Comparison of ENCODE assay signal across 8 mouse cellular contexts in genomic region chr17:64600372-64601090, GRCm38 (mm10). TPM values are rescaled to one million over a fixed set of nuclear protein-coding genes. Genes with fewer than 3 reads are reported as not detected.
DNase-seq lines count a peak whose midpoint lies in the region; ATAC-seq lines count a peak whose summit lies in the region.

Man2a1 (plus strand) TSS chr17:64600736.

- H3K4me1 ChIP-seq in forebrain, embryonic 10.5 days = peaks cover 51% of the 10 kb centered on the region
- peaks cover 6 to 19% of the 10 kb centered on the region in 2 experiments; a peak in 2 of 4 replicates for H3K4me1 ChIP-seq in heart, embryonic 14.5 days (ENCODE audit: control insufficient read depth in 2 of 2, insufficient read depth in 2 of 2, low read length in 2 of 2)
- peaks cover 51% of the 10 kb centered on the region for H3K4me1 ChIP-seq in liver, embryonic 12.5 days
- H3K4me1 ChIP-seq in stomach, embryonic 14.5 days (ENCODE audit: control insufficient read depth, insufficient read depth, low read length) = peaks cover 25% of the 10 kb centered on the region; the same call in 1 of the 2 replicates

- peak; percentile 96 for ATAC-seq in heart, embryonic 14.5 days (ENCODE audit: insufficient number of reproducible peaks, insufficient read depth, low FRiP score, low read depth)
- ATAC-seq in liver, embryonic 12.5 days = peak; percentile 91
- ATAC-seq in stomach, embryonic 14.5 days (ENCODE audit: insufficient number of reproducible peaks, insufficient read depth, low FRiP score, low read depth) = peak; percentile 92

- peak within 1 kb of the TSS; percentile 95 for H3K27ac ChIP-seq in forebrain, embryonic 10.5 days
- peak within 1 kb of the TSS; percentile 76 to 91 for H3K27ac ChIP-seq in heart, embryonic 14.5 days (replicated peaks in 1 of 2; ENCODE audit: control insufficient read depth in 1 of 2, insufficient read depth in 1 of 2, low read depth in 2 of 2, low read length in 2 of 2)
- H3K27ac ChIP-seq in liver, embryonic 12.5 days = peak within 1 kb of the TSS; percentile 73
- H3K27ac ChIP-seq in stomach, embryonic 14.5 days (ENCODE audit: low read length) = peak within 1 kb of the TSS; percentile 96

- peak within 1 kb of the TSS; percentile 71 for H3K4me3 ChIP-seq in forebrain, embryonic 10.5 days
- H3K4me3 ChIP-seq in heart, embryonic 14.5 days (ENCODE audit: control insufficient read depth in 1 of 2, insufficient read depth in 1 of 2, low read depth in 1 of 2, low read length in 2 of 2) = peak within 1 kb of the TSS; percentile 65 to 88
- peak within 1 kb of the TSS; percentile 81 for H3K4me3 ChIP-seq in liver, embryonic 12.5 days
- H3K4me3 ChIP-seq in stomach, embryonic 14.5 days (ENCODE audit: low read depth, low read length) = peak within 1 kb of the TSS; percentile 78

- H3K36me3 ChIP-seq in forebrain, embryonic 10.5 days (replicated peaks) = no peaks in the 10 kb centered on the region
- H3K36me3 ChIP-seq in heart, embryonic 14.5 days (ENCODE audit: control insufficient read depth, insufficient read depth, low read length) = no peaks in the 10 kb centered on the region
- no peaks in the 10 kb centered on the region for H3K36me3 ChIP-seq in liver, embryonic 12.5 days
- H3K36me3 ChIP-seq in stomach, embryonic 14.5 days (ENCODE audit: control insufficient read depth, insufficient read depth, low read length) = no peaks in the 10 kb centered on the region

- peak; percentile 58 to 66 for DNase-seq in CD8-positive naive resting alpha-beta T cell, adult 2 months (ENCODE audit: low read depth in 2 of 2, low spot score in 2 of 2)
- DNase-seq in c-Kit-positive CD71-negative TER-119-negative erythroid progenitor cells, embryonic 14.5 days (ENCODE audit: low read depth) = peak; percentile 71
- peak; percentile 80 for DNase-seq in forebrain, embryonic 10.5 days (ENCODE audit: extremely low spot score, low spot score)
- peak; percentile 95 for DNase-seq in kidney, postnatal 14 days
- peak; percentile 88 for DNase-seq in naive thymus-derived CD4-positive, alpha-beta T cell, adult 2 months (ENCODE audit: low read depth)

- peak within 1 kb of the TSS; percentile 87 for H3K4me2 ChIP-seq in heart, embryonic 14.5 days (ENCODE audit: low read length)
- peak within 1 kb of the TSS; percentile 99 for H3K4me2 ChIP-seq in liver, embryonic 12.5 days
- H3K4me2 ChIP-seq in stomach, embryonic 14.5 days (replicated peaks; ENCODE audit: low read depth, low read length) = peak within 1 kb of the TSS; percentile 94

- no peaks in the 10 kb centered on the region for H3K9me3 ChIP-seq in forebrain, embryonic 10.5 days
- no peaks in the 10 kb centered on the region for H3K9me3 ChIP-seq in heart, embryonic 14.5 days (ENCODE audit: control insufficient read depth, low read length)
- no peaks in the 10 kb centered on the region for H3K9me3 ChIP-seq in liver, embryonic 12.5 days (replicated peaks)
- no peaks in the 10 kb centered on the region for H3K9me3 ChIP-seq in stomach, embryonic 14.5 days (ENCODE audit: control insufficient read depth, low read depth, low read length)

- H3K27me3 ChIP-seq in forebrain, embryonic 10.5 days (ENCODE audit: poor library complexity, severe bottlenecking) = no peaks in the 10 kb centered on the region; the same call in 1 of the 2 replicates
- H3K27me3 ChIP-seq in heart, embryonic 14.5 days (ENCODE audit: control insufficient read depth, insufficient read depth, low read length) = no peaks in the 10 kb centered on the region
- H3K27me3 ChIP-seq in liver, embryonic 12.5 days (replicated peaks) = peaks cover 6% of the 10 kb centered on the region
- H3K27me3 ChIP-seq in stomach, embryonic 14.5 days (ENCODE audit: control insufficient read depth, insufficient read depth, low read length) = no peaks in the 10 kb centered on the region

- WGBS in forebrain, embryonic 10.5 days = under 1% methylated on average over 56 of the region's 69 CpGs
- under 1% methylated on average over 50 of the region's 69 CpGs for WGBS in heart, embryonic 14.5 days
- under 1% methylated on average over 41 of the region's 69 CpGs for whole genome bisulfite sequencing in liver, embryonic 12.5 days (ENCODE audit: insufficient replicate concordance)
- WGBS in stomach, embryonic 14.5 days = 0% methylated on average over 38 of the region's 69 CpGs

- peak within 1 kb of the TSS; percentile 93 for H3K9ac ChIP-seq in heart, embryonic 14.5 days (ENCODE audit: low read length)
- H3K9ac ChIP-seq in liver, embryonic 12.5 days = peak within 1 kb of the TSS; percentile 80
- H3K9ac ChIP-seq in stomach, embryonic 14.5 days (replicated peaks; ENCODE audit: low read depth, low read length) = peak within 1 kb of the TSS; percentile 92

RNA-seq across cellular contexts. Expression of gene Man2a1, which starts in this region (rescaled TPM):
- 3.1 and 4.9 TPM in 2 replicates for polyA plus RNA-seq in forebrain, embryonic 10.5 days (2016; fragmentation: Nextera tagmentation; extraction: Ambion mirVana)
- 3.7 and 5.7 TPM in 2 replicates for polyA plus RNA-seq in heart, embryonic 14.5 days (2014; fragmentation: Nextera tagmentation; extraction: Ambion mirVana)
- polyA plus RNA-seq in liver, embryonic 12.5 days (2016; fragmentation: Nextera tagmentation; extraction: Ambion mirVana) = 5.9 and 7.3 TPM in 2 replicates
- polyA plus RNA-seq in stomach, embryonic 14.5 days (2014; fragmentation: Nextera tagmentation; extraction: Ambion mirVana) = 16.1 and 19.5 TPM in 2 replicates

Comparison
In these comparisons a context has a peak if more than half of its experiments do, and no peak if none do; other contexts are left out.
1. Peak in every context shown above with its lines: DNase-seq, ATAC-seq, H3K4me3 ChIP-seq and H3K27ac ChIP-seq.